Mouse (Mus musculus) 3134 (cell line): ENCODE measurements around the gene Commd1.

Experiments used
- DNase-seq: peaks from one replicate; pipeline ENCODE4 v3.0.0-alpha.2; 2011; ENCODE audit warnings: low spot score; ENCODE audit not compliant: insufficient read length; ENCODE audit errors: extremely low read depth

Gene Commd1

DNA sequence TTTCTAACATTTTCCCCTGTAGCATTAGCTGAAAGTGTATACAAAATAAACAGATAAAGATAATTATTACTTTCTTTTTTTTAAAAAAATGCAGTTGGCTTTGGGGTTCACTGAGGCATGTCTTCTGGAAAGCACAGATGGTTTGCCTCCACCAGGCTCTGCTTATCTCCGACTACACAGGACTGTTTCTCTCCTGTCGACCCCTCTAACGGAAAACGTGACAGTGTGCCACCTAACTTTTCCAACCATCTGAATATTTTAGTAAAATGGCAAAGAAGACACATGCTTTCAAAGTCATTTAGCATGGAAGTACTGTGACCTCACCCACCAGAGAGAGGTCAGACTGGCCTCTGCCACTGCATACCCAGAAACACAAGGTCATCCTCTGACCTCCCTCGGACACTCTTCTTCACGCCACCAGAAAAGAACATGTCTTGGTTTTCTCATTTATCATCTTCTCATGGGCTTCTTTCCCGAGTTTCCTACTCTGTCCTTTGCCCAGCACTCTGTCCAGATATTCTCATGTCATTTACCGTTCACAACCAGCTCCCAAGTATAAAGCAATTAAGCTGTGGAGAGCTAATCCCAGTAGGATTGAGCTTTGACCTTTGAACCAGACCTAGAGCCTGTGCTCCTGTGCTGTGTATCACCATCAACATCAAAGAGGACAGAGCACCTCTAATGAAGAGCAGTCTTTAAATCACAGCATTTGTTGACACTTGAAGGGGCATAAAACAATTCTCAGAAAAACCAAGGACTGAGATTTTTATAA is 135.0 kb downstream of the Commd1 start:
- DNase-seq = no peak
